Mouse (Mus musculus): ENCODE measurements around the gene 4930502E18Rik. TPM values are rescaled to one million over a fixed set of nuclear protein-coding genes. Genes with fewer than 3 reads are reported as not detected.

Gene 4930502E18Rik
- not detected for total RNA-seq (2023)

DNA sequence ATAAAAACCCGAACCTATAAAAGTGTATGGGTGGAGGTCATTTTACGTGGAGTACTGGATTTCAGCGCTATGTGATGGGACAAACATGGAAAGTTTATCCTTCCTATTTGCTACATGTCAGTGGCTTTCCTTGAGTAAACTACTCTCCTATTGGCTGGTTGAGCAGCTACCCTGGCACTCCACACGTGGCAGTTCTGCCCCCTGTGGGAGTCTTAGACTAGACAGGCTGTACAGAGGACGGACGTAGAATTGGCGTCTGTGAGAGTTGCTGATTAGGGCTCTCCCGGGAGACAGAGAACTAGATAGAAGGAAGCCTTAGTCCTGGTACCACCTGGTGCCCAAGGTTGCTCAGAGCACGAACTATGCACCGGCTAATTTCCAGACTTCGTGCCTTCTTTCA, at the start of gene 4930502E18Rik:
4930502E18Rik (plus strand) TSS at position 231 of the 400 bp plus-strand sequence.

GRCm38 (mm10) chrX:53757736-53758135, 33.1 kb downstream of the 4930502E18Rik start, which contains the start of gene 1700013H16Rik:
TSS of gene 1700013H16Rik (minus strand) at chrX:53757831.

DNA sequence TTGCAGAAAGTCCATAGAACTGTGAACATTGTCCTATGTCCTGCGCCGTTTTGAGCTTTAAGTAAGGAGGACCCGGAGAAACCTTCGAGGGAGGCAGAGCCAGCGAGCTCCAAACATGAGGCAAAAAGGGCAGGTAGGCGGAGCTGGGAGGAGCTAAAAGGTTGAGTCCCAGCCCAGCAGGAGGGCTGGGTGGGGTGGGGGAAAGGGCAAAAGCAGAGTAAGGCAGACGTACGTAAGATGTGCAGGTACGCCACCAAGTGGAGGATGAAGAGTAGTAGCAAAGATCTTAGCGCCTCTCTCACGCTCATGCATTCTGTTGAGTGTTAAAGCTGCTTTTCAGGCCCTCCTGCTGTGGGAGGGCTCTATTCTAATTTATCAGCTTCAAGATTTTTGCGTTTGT, 51.6 kb downstream of the 4930502E18Rik start, which contains the start of gene Zfp36l3:
Zfp36l3 (minus strand) TSS at position 119 of the 400 bp plus-strand sequence.

Other genes starting within 250 kb of the 4930502E18Rik start
- 5.9 TPM for gene Rtl8c, start 116.8 kb upstream of the 4930502E18Rik start, total RNA-seq (2023)
- not detected for gene Gm14597, start 115.8 kb upstream of the 4930502E18Rik start, total RNA-seq (2023)
- gene Rtl8a, start 81.1 kb upstream of the 4930502E18Rik start, total RNA-seq (2023), result 14.1 TPM
- gene Rtl8b, start 54.4 kb upstream of the 4930502E18Rik start, total RNA-seq (2023), result 18.0 TPM
- not detected for gene 1700013H16Rik, start 33.0 kb downstream of the 4930502E18Rik start, total RNA-seq (2023)
- not detected for gene Zfp36l3, start 51.6 kb downstream of the 4930502E18Rik start, total RNA-seq (2023)
- gene Xlr, start 72.9 kb downstream of the 4930502E18Rik start, total RNA-seq (2023), result 1.2 TPM

Measured in CD4-positive naive resting alpha-beta T cell, adult 76 days (primary cell).